Mouse (Mus musculus) C2C12 (cell line): ENCODE results near the gene Mmp20. TPM values are rescaled to one million over a fixed set of nuclear protein-coding genes. Genes with fewer than 3 reads are reported as not detected.

Experiments
- H3K27me3 ChIP-seq: one replicate; pipeline ENCODE4 v1.6.1; 2011; ENCODE audit not compliant: control insufficient read depth, insufficient read depth, insufficient read length
- H3K36me3 ChIP-seq: one replicate; pipeline ENCODE4 v1.6.1; 2011; ENCODE audit not compliant: control insufficient read depth, insufficient read depth
- H3K4me3 ChIP-seq: one replicate; pipeline ENCODE4 v1.5.1; 2011; ENCODE audit warnings: mild to moderate bottlenecking, control low read depth; ENCODE audit not compliant: poor library complexity, insufficient read depth, severe bottlenecking
- H3K79me2 ChIP-seq: one replicate; pipeline ENCODE4 v1.6.1; 2011; ENCODE audit not compliant: control insufficient read depth, insufficient read depth
- H3K79me3 ChIP-seq: one replicate; pipeline ENCODE4 v1.6.1; 2011; ENCODE audit warnings: low read depth, control low read depth
- H3ac ChIP-seq: one replicate; pipeline ENCODE3; 2011; ENCODE audit warnings: low read depth; ENCODE audit not compliant: control insufficient read depth, insufficient read length
- CEBPB ChIP-seq: IDR thresholded peaks from one replicate; pipeline ENCODE4 v1.6.1; 2011; ENCODE audit warnings: low read depth, mild to moderate bottlenecking, control low read depth, moderate library complexity
- CTCF ChIP-seq: IDR thresholded peaks from one replicate; pipeline ENCODE4 v1.5.1; 2011; ENCODE audit not compliant: control insufficient read depth, insufficient read depth, insufficient read length
- FOSL1 ChIP-seq: IDR thresholded peaks from one replicate; pipeline ENCODE4 v1.8.0; 2011; ENCODE audit warnings: mild to moderate bottlenecking, low read length; ENCODE audit not compliant: poor library complexity, insufficient read depth, severe bottlenecking
- MAX ChIP-seq: IDR thresholded peaks from one replicate; pipeline ENCODE4 v1.6.1; 2011; ENCODE audit warnings: mild to moderate bottlenecking, control low read depth
- MYOD1 ChIP-seq: IDR thresholded peaks from one replicate; pipeline ENCODE4 v1.6.1; 2011; ENCODE audit warnings: low read depth; ENCODE audit not compliant: control insufficient read depth, insufficient read length
- MYOG ChIP-seq: IDR thresholded peaks from one replicate; pipeline ENCODE4 v1.6.1; 2011; ENCODE audit not compliant: control insufficient read depth, insufficient read length; ENCODE audit errors: extremely low read depth
- USF1 ChIP-seq: IDR thresholded peaks from one replicate; pipeline ENCODE4 v1.6.1; 2011; ENCODE audit warnings: low read depth, mild to moderate bottlenecking, control low read depth, moderate library complexity
- polyA plus RNA-seq: library from polyadenylated mRNA; unstranded; fragments of >200 nt; fragmentation: generic; extraction: Trizol; gene quantifications from one replicate; pipeline ENCODE4 v1.2.1, GENCODE M21; 2012; ENCODE audit warnings: missing spikeins

Gene Mmp20
- polyA plus RNA-seq, 1 experiment: not detected

DNA sequence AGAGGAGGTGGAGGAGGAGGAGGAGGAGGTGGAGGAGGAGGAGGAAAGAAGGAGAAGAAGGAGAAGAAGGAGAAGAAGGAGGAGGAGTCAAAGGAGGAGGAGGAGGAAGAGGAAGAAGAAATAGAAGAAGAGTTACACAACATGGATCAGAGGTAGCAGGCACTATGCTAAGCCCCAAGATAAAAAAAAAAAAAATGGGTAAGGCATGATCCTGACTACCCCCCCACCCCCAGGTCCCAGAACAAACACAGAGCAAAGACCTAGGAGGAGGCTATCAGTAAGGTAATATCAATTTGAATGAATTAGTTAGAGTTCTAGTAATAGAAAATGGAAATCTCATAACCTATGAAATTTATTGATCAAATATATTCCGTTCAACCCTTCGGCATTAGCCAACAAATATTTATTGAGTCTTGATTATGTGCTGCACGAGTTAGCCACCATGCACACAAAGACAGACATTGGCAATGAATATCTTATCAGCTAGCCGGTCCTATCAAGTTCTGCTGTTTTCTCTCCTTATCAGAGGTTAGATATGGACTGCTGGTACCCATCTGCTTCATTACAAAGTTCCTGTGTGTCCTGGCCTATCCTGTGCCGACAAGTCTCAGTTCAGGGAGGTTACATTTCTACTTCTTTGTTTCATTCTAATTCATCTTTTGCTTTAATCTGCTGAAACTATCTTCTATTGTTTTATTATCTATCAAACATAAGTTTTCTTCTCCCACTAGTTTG, 24.5 kb downstream of the Mmp20 start:
- no peaks in the 10 kb centered on the region for H3K79me2 ChIP-seq
- TF ChIP-seq MYOD1: no peak
- TF ChIP-seq MYOG: no peak
- no peak for TF ChIP-seq FOSL1
- TF ChIP-seq CTCF: no peak
- no peak for TF ChIP-seq USF1
- TF ChIP-seq MAX: no peak
- no peak for TF ChIP-seq CEBPB
- H3K27me3 ChIP-seq: no peaks in the 10 kb centered on the region
- H3K79me3 ChIP-seq: no peaks in the 10 kb centered on the region
- H3K4me3 ChIP-seq: no peak overlapping the region
- H3ac ChIP-seq: no peak overlapping the region
- H3K36me3 ChIP-seq: no peaks in the 10 kb centered on the region

DNA sequence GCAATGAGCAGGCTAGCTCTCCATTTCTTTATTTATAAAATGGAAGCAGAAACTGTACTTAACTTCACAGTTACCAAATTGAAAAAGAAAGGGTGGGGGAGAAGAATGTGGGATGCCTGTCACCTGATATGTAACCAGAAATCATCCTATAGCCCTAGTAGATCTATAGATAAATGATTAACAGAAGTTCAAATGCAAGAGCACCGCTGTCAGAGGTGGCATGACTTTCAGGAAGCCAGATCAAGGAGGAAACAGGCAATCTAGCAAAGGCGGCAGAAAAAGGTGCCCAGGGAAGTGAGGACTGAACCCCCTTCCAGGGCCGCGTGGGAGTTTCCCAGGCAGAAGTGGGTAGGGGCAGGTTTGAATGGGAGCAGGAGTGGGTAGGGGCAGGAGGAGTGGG, 29.9 kb downstream of the Mmp20 start:
- Histone ChIP-seq H3K79me2 (no peaks in the 10 kb centered on the region), H3ac (no peak overlapping the region), H3K79me3 (no peaks in the 10 kb centered on the region), H3K36me3 (no peaks in the 10 kb centered on the region), H3K27me3 (no peaks in the 10 kb centered on the region), H3K4me3 (no peak overlapping the region)
- no peak for TF ChIP-seq CEBPB
- TF ChIP-seq CTCF: no peak
- TF ChIP-seq FOSL1: no peak
- TF ChIP-seq MAX: no peak
- no peak for TF ChIP-seq MYOD1
- no peak for TF ChIP-seq MYOG
- TF ChIP-seq USF1: no peak

DNA sequence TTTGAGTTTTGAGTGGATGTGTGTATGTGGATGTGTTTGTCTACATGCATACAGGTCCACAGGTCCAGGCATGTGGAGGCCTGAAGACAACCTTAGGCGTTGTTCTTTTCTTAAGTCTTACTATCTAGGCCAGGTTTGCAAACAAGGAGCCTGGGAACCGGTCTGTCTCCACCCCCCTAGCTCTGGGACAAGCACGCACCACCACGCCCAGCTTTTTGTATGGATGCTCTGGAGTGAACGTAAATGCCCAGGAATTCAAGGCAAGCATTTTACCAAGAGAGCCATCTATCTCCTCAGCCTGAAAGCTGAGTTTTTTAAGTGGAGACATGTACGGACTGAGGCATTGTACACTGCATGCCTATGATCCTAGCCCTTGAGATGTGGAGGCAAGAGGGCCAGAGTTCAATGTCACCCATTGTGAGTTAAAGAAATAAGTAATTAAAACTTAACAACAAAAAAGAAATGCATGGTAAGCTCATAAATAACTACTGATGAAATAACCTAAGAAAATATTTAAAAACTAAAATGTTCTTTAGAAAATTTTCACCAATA, 31.5 kb downstream of the Mmp20 start:
- H3K79me2 ChIP-seq: no peaks in the 10 kb centered on the region
- no peaks in the 10 kb centered on the region for H3K27me3 ChIP-seq
- TF ChIP-seq MYOG: no peak
- no peak for TF ChIP-seq CEBPB
- TF ChIP-seq FOSL1: no peak
- no peak for TF ChIP-seq CTCF
- no peak for TF ChIP-seq MYOD1
- TF ChIP-seq MAX: no peak
- TF ChIP-seq USF1: no peak
- no peak overlapping the region for H3K4me3 ChIP-seq
- no peaks in the 10 kb centered on the region for H3K79me3 ChIP-seq
- no peak overlapping the region for H3ac ChIP-seq
- H3K36me3 ChIP-seq: no peaks in the 10 kb centered on the region

- no peak for TF ChIP-seq MYOD1
- no peak for TF ChIP-seq CEBPB
- TF ChIP-seq FOSL1: no peak
- TF ChIP-seq USF1: no peak
- no peak for TF ChIP-seq CTCF
- TF ChIP-seq MYOG: no peak
- no peak for TF ChIP-seq MAX
- H3K79me3 ChIP-seq: no peaks in the 10 kb centered on the region
- H3ac ChIP-seq: no peak overlapping the region
- no peaks in the 10 kb centered on the region for H3K79me2 ChIP-seq
- no peak overlapping the region for H3K4me3 ChIP-seq
- no peaks in the 10 kb centered on the region for H3K27me3 ChIP-seq
- no peaks in the 10 kb centered on the region for H3K36me3 ChIP-seq
These were observed 33.3 kb downstream of the Mmp20 start for GRCm38 (mm10) chr9:7661371-7661770.

DNA sequence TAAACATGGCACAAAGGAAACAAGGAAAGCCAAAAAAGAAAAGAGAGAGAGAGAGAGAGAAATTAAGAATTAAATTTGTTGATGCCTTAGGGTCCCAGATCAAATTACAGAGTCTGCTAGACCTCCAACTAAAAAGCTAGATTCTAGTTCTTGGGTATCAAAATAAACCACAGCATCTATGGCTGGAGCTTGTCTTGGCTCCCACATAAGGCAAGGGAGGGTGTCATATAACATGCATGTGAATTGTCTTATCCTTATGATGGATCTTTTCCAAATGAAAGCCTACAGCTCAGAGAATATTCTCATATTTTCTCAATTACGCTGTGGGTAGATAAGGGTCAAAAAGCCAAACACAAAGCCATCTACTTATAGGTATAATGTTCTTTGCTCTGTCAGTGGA, 41.6 kb downstream of the Mmp20 start:
- Histone ChIP-seq H3K79me3 (no peaks in the 10 kb centered on the region), H3K36me3 (no peaks in the 10 kb centered on the region), H3K27me3 (no peaks in the 10 kb centered on the region), H3ac (no peak overlapping the region), H3K4me3 (no peak overlapping the region), H3K79me2 (no peaks in the 10 kb centered on the region)
- no peak for TF ChIP-seq MYOD1
- no peak for TF ChIP-seq USF1
- no peak for TF ChIP-seq CTCF
- no peak for TF ChIP-seq MAX
- no peak for TF ChIP-seq FOSL1
- TF ChIP-seq CEBPB: no peak
- TF ChIP-seq MYOG: no peak

- Histone ChIP-seq H3K79me2 (no peaks in the 10 kb centered on the region), H3K36me3 (no peaks in the 10 kb centered on the region), H3K27me3 (no peaks in the 10 kb centered on the region), H3K4me3 (no peak overlapping the region), H3ac (no peak overlapping the region), H3K79me3 (no peaks in the 10 kb centered on the region)
- TF ChIP-seq CTCF: no peak
- no peak for TF ChIP-seq USF1
- TF ChIP-seq MYOD1: no peak
- no peak for TF ChIP-seq MAX
- no peak for TF ChIP-seq MYOG
- no peak for TF ChIP-seq CEBPB
- no peak for TF ChIP-seq FOSL1
These were observed 45.0 kb downstream of the Mmp20 start for GRCm38 (mm10) chr9:7672985-7673384.
